Mouse (Mus musculus) frontal cortex, postnatal 36 days (tissue): ENCODE data around the gene Hspb11.

Experiments used
- DNase-seq, 2 experiments: peaks; one replicate each; pipeline ENCODE4 v3.0.0; 2022; ENCODE audit warnings: low spot score in 2 of 2

The Hspb11 gene

DNA sequence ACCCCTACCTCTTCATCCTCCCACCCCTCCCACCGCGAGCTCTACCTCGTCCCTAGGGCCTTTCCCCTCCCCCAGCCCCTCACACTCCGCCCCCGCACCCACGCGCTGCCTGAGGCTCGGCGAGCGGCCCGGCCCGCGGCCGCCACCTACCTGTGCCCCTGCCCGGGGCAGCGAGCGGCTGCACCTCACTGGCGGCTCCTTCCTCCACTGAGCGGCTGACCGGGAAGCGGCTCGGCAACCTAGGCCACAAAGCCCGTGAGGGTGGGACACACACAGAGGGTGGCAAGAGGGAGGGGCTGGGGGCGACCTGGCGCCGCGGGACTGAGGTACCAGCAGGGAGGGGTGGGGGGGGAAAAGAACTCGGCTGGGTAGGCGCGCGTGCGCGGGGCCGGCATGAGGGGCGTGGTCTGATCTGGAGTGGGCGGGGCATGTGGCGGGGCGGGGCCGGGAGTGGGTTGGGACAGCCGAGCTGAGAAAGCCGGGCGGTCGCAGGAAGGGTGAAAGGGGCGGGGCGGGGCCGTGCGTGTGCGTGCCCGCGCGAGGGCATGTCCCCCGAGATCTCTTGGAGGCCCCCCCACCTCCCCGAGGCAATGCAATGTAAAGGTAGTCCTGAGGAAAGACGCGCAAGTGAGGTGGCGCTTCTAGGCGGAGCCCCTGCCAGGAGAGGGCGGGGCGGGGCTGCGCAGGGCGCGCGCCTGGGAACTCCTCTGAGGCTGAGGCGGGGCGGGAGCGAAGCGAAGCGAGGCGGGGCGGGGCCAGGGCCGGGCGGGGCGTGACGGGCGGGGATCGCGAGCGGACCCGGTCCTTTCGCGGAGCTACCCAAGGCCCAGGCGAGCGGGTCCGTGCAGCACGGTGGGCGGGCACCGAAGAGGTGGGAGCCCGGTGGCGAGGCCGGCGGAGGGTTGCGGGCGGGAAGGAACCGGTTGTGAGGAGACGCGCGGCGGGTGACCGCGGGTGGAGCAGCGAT lies at the start of gene Hspb11, which contains the start of gene Lrrc42:
Gene Hspb11, plus strand, starts transcription at position 469 of the 967 bp plus-strand sequence.
Gene Lrrc42, minus strand, starts transcription at position 408 of the 967 bp plus-strand sequence.
- peak; percentile 89 to 91 for DNase-seq

DNA sequence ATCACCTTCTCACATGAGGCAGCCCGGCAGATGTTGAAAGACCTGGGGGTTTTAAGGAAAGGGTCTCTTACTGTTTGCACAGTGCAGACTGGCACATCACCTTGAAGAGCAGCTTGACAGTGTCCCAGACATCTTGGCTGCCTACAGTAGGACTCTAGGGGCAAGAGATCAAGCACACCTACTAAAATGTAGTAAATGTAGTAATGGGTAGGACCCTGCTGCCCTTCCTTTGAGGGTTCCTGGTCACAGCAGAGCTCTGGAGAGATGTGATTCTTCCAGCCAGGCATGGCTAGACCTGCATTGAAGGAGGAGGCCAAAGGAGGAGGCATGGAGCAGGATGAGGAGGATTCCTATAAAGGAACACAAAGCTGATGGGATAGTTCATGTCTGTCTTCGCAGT lies 46.4 kb upstream of the Hspb11 start:
- DNase-seq: no peak

DNA sequence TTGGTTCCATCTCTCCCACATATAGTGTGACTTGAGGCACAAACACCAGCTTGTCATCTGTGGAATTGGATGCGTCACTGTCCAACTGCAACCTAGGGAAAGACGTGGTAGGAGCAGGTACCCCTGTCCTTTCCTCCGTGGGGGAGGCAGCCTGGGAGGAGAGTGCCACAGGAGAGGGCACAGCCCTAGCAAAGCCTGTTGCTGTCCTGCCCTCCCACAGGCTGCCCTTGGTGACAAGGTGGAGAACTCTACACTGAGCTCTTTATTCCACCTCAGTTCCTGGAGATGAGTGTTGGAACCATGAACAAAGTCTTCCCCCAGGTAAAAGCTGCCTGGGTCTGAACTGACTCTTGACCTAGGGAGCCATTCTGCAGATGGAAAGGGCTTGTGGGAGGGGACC lies 44.5 kb upstream of the Hspb11 start, which contains the start of gene Ldlrad1:
Gene Ldlrad1, plus strand, starts transcription at position 301 of the 400 bp plus-strand sequence.
- DNase-seq: no peak

DNA sequence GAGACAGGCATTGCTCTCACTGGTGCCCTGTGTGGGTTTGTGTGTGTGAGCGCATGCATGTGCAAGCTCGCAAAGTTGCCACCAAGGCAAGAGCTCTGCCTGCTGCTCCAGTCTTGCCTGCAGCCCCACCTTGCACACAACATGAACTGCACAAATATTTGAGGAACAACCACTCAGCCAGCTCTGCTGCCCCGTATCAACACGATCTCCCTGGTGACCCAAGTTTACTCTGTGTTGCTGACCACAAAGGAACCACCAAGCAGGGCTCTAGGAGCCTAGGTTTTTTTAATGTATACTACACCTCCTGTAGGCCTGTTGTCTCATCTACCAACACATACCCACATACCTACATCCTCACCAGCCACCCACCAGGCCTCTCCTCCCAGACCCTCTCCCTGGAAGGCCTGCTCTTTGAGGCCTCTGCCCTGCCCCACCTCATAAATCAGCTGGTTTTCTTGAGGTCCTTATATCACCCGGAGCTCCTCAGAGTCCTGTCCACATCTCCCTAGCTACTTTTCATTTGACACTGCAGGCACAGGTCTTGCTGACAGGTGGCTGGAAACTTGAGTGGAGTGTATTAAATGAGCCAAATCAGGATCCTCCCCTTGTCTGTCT lies 42.8 kb upstream of the Hspb11 start:
- DNase-seq: no peak

DNA sequence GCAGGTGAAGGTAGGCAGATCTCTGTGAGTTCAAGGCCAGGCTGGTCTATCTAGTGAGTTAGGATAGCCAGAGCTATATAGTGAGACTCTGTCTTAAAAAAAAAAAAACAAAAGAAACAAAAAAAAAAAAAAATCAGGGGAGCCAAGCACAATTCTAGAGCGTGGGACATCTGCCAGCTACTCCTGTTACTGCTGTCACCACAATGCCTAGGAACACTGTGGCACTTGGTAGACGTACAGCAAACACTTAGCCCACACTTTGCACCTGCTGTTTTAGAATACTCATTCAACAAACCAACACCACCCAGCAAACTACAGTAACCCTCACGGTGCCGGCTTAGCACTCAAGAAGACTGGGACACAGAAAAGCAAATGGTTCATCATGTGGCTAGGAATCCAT lies 41.9 kb upstream of the Hspb11 start:
- peak in 1 of 2 experiments; percentile 12 for DNase-seq

DNA sequence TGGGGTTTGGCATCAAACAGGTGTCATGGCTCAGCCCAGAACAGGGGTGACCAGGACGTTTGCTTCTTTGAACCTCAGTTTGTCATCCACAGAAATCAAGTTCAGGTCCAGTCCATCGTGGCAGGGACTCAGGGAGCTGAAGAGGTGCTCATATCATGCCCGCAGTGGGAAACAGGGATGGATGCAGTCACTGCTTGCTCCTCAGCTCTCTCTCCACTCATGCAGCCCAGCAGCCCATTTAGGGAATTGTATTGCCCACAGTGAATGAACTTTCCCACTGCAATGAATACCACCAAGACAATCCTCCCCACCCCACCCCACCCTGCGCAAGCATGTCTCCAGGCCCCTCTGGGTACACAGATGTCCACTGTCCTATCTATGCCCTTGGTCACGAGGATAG lies 41.5 kb upstream of the Hspb11 start:
- DNase-seq: no peak

DNA sequence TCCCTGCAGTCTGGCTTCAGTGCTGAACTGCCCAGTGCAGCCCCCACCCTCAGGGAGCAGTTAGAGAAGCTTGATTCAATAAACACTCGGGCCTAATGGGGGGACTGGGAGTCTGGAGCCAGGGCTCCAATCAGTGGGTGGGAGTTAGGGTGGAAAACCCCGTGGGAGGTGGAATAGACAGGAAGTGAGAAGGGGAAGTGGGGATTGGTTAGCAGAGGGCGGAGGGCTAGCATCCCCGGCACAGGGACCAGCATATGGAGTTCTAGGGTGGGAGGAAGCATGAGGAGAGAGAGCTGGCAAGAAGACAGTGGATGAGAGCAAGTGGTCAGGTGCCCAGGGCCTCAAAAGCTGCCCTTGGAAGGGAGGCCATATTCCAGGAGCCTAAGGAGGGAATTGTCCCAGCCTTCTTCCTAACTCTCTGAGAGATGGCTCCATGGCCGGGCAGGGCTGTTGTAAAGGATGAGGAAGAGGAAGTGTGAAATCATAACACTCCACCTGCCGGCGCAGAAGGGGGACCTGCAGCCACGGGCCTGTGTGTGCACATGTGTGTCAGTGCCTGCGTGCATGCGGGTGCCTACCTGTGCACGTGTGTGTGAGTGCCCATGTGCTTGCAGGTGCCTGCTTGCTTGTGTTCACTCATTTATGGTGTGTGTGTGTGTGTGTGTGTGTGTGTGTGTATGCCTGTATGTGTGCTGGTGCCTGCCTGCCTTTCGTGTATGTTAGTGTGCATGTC lies 39.9 kb upstream of the Hspb11 start:
- no peak for DNase-seq

DNA sequence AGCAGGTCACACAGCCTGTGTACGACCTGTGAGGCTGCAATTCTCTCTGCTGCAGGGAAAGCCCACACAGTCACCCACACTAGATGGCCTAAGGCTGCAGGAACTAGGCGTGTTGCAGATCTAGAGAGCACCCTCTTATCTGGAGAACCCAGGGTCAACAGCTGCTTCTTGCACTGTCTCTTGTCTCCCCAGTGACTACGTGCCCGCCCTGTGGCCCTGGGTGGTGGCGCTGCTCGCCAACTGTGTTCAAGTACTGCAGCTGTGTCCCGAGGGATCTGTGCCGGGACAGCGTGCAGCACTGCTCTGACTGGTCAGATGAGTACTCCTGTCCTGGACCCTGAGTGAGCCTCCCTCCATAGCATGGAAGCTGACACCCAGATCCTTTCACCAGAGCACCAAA lies 35.8 kb upstream of the Hspb11 start:
- DNase-seq: no peak

DNA sequence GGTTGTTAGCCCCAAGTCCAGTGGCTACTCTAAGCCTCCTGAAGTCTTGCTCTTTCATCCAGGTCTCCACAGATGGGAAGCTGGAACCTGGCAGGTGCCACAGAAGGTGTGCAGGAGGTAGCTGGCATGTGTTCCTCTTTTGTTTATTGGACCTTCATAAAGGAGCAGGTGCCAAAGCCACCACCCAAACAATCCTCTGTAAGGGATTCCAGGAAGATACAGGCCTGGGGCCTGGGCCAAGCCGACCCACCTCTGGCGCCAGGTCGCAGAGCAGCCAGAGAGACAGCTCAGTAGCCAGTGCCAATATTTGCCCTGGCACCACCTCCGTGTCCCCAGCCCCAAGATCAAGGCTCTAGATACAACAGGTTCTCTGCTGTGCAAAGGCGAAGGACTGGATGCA lies 31.9 kb upstream of the Hspb11 start:
- no peak for DNase-seq

DNA sequence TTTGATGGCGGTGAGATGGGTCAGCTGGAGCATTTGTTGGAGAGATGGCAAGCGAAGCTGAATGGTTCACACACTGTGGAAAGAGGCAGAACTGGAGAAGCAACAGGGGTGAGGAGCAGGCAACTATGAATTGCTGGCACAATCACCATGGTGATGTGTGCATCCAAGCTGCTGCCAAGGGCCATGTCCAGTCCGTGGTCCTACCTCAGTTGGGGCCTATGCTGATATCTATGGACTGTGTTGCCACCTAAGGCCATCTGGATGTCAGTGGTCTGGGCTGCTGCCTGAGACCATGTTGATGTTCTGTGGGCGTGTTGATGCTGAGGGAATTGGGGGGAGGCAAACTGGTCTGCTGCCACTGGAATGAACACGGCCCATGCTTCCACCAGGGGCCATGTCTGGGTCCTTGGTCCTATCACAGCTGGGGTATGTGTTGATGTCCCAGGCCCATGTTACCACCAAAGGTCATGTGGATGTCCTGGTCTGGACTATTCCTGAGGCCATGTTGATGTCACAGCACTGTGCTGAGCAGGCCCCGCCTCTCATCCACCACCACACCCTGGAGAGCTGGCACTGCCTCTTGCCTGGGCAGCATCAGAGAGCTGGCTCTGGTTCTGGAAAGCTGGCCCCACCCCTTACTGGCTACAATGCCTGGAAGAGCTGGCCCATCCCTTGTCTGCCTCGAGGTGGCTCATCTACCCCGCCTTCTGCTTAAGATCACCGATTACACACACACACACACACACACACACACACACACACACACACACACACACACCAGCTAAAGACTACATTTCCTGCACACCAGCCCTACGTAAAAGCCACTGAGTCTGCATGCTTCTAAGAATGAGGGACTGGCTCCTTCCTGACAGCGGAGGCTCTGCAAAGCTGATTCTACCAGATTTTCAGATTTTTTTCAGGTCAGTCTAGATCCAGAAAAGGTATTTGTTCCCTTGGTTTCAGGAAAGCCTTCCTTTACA lies 29.9 kb upstream of the Hspb11 start:
- no peak for DNase-seq

DNA sequence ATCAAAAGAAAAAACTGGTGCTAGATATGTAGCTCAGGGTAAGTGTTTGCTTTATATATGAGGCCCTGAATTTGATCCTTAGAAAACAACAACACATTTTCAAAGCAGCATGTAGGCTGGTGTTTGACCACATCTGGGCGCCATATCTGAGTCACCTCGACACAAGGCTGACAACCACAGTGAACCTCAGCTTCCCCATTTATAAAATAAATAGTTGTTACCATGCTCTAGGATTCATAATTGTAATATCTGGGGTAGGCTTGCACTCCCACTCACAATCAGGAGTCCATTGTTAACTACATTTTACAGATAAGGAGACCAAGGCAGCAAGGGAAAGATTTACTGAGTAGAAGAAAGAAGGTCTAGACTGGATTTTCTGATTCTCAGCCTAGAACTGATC lies 27.1 kb upstream of the Hspb11 start:
- no peak for DNase-seq

DNA sequence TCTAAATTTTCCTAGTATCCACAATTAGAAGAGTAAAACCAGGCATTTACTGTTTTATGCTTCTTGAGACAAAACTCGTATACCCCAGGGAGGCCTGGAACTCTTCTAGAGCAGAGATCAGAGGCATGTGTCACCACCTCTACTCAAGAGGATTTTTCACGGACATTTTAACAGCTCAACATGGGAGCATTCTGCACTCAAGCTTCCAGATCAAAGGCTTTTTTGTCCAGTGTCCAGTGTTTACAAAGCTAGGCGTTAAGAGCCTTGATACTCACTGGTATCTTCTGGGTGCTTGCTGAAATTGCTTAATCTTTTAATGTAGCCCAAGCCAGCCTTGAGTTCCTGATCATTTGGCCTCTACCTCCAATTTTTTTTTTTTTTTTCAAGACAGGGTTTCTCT lies 21.2 kb upstream of the Hspb11 start:
- no peak for DNase-seq

DNA sequence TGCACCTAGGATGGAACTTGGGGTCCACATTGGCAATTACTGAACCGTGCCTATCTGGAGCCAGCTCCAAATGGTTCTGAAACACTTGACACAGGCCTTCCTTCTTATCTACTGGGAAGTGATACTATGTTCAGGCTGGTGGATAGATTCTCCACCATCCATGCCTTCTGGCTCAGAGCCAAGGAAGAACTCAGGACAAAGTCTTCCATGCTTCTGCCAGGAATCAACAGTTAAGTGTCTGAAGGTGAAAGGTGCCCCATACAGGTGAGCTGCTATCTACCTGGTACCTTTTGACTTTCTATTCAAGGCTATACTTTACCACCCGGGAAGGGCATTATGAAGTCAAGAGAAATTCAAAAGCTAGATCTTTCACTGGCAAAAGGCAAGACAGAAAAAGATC lies 15.1 kb upstream of the Hspb11 start:
- DNase-seq: no peak

DNA sequence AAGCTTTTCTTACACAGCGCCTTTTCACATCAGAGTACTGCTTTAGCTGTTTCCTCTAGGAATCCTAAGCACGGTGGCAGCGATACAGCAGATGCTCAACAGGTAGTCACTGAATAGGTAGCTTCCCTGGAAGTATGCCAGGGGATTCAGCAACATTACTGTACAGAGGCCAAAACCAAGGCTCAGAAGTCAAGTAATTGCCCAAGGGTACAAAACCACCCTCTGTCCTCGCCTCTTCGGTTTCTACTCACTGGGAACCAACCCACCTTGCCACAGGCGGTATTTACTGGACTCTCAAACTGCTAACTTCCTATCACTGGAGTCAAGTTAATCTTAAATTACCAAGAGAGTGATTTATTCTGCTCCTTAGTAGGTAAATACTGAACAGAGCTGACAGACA lies 13.2 kb upstream of the Hspb11 start:
- no peak for DNase-seq

DNA sequence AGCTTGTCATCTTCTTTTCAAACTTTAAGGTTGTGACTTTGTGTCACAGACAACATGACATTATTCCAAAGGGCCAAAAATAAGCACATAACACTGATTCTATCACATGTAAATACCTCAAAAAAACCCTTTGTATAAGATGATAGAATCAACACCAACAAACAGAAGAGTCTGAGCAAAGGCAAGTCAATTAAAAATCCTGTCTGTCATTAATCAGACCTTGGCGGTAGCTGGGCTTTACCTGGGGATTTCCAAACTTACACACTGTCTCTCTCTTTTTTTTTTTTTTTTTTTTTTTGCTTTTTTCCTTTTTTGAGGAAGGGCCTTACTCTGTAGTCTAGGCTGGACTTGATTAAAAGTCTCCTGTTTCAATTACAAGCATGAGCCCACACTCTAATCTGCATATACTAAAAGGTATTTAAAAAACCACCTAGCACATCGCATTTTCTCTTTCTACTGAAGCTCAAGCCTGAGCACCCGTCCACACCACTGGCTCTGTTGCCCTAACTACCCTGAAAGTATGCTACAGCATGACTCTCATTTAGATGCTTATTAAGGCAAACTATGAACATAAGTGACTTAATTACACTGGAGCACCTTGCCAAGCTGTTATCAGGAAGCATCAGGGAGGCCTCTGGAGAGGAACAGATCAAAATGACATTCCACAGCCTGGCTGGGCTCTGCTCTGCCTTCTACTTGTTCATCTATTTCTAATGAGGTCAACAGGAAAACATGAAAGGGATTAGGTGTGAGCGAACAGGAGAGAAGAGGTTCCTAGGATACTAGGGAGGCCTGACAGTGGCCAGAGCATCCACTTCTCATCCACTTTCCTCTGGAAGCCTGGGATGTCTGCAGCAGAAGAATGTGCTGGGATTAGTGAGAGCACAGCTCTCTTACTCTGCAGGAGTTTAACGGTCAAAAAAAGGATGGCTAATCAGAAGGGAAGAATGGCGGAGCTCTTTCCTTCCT lies 9.7 kb upstream of the Hspb11 start:
- no peak for DNase-seq

DNA sequence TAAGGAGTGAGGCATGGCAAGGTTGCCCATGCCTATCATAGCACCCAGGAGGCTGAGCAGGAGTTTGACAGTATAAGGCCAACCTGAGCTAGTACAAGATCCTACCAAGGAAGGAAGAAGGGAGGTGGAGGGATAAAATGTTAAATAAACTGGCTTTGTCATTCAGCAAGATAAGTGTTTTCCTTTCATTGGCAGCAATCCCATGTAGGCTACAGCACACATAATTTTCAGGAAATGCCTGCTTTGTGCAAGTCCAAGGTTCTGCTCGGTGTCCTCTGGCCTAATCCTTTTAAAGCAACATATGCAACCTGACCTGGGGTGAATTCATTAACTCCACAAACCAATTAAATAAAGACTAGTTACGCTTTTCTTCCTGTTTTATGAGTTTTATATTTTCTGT lies 8.0 kb upstream of the Hspb11 start:
- DNase-seq: no peak

DNA sequence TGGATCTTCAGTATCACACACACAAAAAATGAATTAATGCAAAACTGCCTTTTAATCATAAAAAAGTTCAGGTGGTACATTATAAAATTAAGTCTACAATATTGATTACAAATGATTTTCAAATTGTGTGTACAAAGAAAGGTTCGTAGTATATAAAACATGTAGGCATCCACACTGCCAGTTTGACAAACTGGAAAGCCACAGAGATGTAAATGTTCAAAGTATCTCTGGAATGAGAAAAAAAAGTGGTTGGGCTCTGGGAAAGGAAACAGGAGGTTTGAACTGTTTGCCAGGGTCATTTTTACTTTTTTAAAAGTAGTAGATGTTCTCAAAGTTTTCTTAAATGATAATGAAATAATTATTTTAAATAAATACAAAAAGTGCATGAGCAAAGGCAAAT lies 7.4 kb upstream of the Hspb11 start:
- DNase-seq: no peak

DNA sequence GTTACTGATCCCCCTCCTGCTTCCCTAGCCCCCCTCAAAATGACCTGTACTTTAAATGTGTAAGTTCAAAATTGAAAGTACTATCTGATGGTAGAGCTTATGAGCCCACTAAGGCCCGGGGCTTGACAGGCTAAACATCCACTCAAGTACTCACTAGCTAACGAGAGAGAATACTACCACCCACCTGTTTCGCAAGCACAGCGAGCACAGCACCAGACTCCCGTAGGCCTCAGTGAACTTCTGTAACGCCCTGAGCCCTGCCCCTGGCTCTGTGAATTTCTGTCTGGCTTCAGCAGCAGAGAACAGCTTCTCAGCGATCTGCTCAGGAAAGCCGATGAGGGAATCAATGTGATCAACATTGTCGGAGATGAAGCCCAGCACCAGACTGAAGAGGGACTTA lies 6.3 kb upstream of the Hspb11 start:
- no peak for DNase-seq

DNA sequence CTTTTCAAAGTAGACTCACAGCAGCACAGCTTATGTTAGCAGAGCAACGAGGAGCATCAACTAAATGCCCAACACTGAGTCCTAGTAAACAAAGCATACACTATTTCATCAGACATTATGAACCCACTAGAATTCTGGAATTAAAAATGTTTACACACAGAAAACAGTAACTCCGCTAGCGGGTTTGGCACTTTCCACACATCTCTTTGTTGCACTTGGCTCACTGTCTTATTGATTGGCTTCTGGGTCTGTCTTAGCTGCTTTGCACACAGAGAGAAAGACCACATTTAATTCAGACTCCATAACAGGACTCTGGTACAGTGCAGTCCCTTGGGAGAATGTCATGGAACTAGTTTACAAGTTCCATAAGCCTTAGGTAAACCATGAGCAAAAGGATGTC lies 5.3 kb upstream of the Hspb11 start:
- no peak for DNase-seq

DNA sequence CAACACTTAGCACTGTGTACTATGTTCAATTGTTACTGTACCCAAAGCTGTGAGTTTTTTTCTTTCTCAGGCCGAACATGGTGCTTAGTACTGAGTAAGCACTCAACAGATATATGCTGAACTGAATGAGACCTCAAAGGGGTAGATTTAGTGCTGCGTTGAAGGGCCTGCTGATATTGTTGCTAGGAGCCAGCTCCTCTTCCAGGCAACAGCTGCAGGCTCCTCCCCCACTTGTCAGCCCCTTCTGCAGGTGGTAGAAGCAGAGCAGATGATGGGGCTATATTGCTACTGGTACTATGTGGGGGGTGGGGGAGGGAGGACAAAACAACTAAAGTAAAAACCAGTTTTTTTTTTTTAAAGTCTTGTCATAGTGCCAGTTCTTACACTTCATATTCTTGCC lies 3.9 kb upstream of the Hspb11 start:
- DNase-seq: no peak
